Mouse (Mus musculus) neural tube, embryonic 14.5 days (tissue): ENCODE data around the gene Pilra. TPM values are rescaled to one million over a fixed set of nuclear protein-coding genes. Genes with fewer than 3 reads are reported as not detected.
"Not testable (repeated sequence)": the region's sequence is repeated elsewhere in the genome, so short reads cannot be mapped to it uniquely, and the experiment has no call there.

ENCODE experiments used
- ATAC-seq: fragments of 200-750 bp; cut with Nextera tagmentation; 2 replicates; pipeline ENCODE4 v1.8.0; 2017; ENCODE audit warnings: low read depth, mild to moderate bottlenecking, moderate TSS enrichment, moderate library complexity
- H3K27ac ChIP-seq: fragments of 300-500 bp; sonication (generic); 2 replicates; pipeline ENCODE4 v1.5.1; 2014; ENCODE audit warnings: low read depth, mild to moderate bottlenecking, control low read depth, low read length, moderate library complexity, mixed read lengths
- H3K27me3 ChIP-seq: fragments of 300-500 bp; sonication (generic); 2 replicates; pipeline ENCODE4 v1.6.1; 2014; ENCODE audit warnings: low read length; ENCODE audit not compliant: control insufficient read depth, insufficient read depth
- H3K36me3 ChIP-seq: fragments of 300-500 bp; sonication (generic); 2 replicates; pipeline ENCODE4 v1.6.1; 2014; ENCODE audit warnings: low read length, mixed read lengths; ENCODE audit not compliant: control insufficient read depth, insufficient read depth
- H3K4me1 ChIP-seq: fragments of 300-500 bp; sonication (generic); 2 replicates; pipeline ENCODE4 v1.6.1; 2014; ENCODE audit warnings: low read length; ENCODE audit not compliant: control insufficient read depth, insufficient read depth
- H3K4me2 ChIP-seq: fragments of 300-500 bp; sonication (generic); 2 replicates; pipeline ENCODE4 v1.6.1; 2014; ENCODE audit warnings: mild to moderate bottlenecking, low read depth, low read length, control low read depth
- H3K4me3 ChIP-seq: fragments of 300-500 bp; sonication (generic); 2 replicates; pipeline ENCODE4 v1.5.1; 2014; ENCODE audit warnings: low read depth, low read length, control low read depth, mixed read lengths
- H3K9ac ChIP-seq: fragments of 300-500 bp; sonication (generic); replicated peaks from 2 replicates; pipeline ENCODE4 v1.6.1; 2014; ENCODE audit warnings: low read depth, mild to moderate bottlenecking, control low read depth, low read length, mixed read lengths
- H3K9me3 ChIP-seq: fragments of 300-500 bp; sonication (generic); 2 replicates; pipeline ENCODE4 v1.6.1; 2016; ENCODE audit warnings: low read length; ENCODE audit not compliant: control insufficient read depth
- WGBS: fragments of 180-500 bp; shearing (Covaris S2); extraction: QIAGEN DNeasy Blood & Tissue Kit; methylation state at CpG from one replicate; pipeline ENCODE4 v1.1.7; 2014; 5-methylcytosine and 5-hydroxymethylcytosine counted together
- polyA plus RNA-seq: library from polyadenylated mRNA; unstranded; fragments of >200 nt; fragmentation: Nextera tagmentation; extraction: Ambion mirVana; gene quantifications from 2 replicates; pipeline ENCODE4 v1.2.1, GENCODE M21; 2014

Gene Pilra
- polyA plus RNA-seq, 1 experiment from 2014 or later: not detected

DNA sequence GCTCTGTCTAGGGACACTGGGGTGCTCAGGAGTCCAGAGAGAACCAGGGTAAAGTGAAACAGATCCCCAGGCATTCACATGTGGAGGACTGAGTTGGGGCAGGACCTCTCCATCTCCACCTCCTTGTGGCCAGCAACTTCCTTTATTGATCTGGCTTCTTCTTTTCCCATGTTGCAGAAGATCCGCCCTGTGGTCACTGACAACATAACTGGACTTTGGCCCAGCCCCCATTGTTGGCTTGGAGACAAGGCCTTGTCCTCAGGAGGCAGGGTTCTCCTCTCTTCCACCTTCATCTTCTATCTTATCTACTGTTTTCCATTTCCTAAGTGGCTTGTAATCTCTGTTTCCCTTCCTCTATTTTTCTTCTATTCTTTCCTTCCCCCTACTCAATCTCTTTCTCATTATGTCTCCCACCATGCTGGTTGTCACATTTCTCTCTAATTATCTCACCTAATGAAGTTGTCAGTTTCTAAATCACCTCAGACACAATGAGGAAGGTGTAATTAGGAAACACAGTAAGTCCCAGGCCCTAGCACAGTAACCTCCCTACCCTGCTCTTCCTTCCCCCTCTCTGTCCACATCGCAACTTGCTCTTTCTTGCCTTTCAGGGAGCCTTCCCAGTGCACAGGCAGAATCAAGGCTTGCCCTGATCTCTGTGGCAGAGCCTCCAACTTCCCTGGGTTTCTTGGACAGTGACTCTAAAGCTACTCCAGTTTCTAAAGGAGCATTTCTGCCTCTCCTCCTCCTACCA is 22.1 kb upstream of the Pilra start, which contains the start of gene Pilrb1:
Pilrb1 (minus strand) TSS at position 147 of the 751 bp plus-strand sequence.
- H3K27ac ChIP-seq, ATAC-seq, H3K36me3 ChIP-seq, H3K9me3 ChIP-seq, H3K4me2 ChIP-seq, H3K27me3 ChIP-seq, H3K9ac ChIP-seq, H3K4me1 ChIP-seq, H3K4me3 ChIP-seq: not testable (repeated sequence)
- WGBS: 84% methylated on average over 1 of the region's 2 CpGs

- not testable (repeated sequence) for H3K4me1 ChIP-seq, H3K27me3 ChIP-seq, H3K27ac ChIP-seq, H3K4me3 ChIP-seq, H3K9ac ChIP-seq, ATAC-seq, H3K36me3 ChIP-seq, H3K9me3 ChIP-seq, H3K4me2 ChIP-seq
- 71% methylated on average over 4 of the region's 5 CpGs for WGBS
These were observed 20.8 kb upstream of the Pilra start for GRCm38 (mm10) chr5:137856870-137857269.

GRCm38 (mm10) chr5:137854907-137855306 is 18.8 kb upstream of the Pilra start:
- not testable (repeated sequence) for H3K9ac ChIP-seq, H3K9me3 ChIP-seq, H3K27ac ChIP-seq, H3K4me1 ChIP-seq, H3K4me2 ChIP-seq, H3K4me3 ChIP-seq, ATAC-seq, H3K27me3 ChIP-seq, H3K36me3 ChIP-seq
- WGBS: 88% methylated on average over 3 of the region's 3 CpGs

GRCm38 (mm10) chr5:137850313-137850712 is 14.2 kb upstream of the Pilra start:
- H3K27ac ChIP-seq, H3K9ac ChIP-seq, ATAC-seq, H3K27me3 ChIP-seq, H3K4me1 ChIP-seq, H3K4me2 ChIP-seq, H3K9me3 ChIP-seq, H3K4me3 ChIP-seq, H3K36me3 ChIP-seq: not testable (repeated sequence)
- 79% methylated on average over 1 of the region's 1 CpGs for WGBS

DNA sequence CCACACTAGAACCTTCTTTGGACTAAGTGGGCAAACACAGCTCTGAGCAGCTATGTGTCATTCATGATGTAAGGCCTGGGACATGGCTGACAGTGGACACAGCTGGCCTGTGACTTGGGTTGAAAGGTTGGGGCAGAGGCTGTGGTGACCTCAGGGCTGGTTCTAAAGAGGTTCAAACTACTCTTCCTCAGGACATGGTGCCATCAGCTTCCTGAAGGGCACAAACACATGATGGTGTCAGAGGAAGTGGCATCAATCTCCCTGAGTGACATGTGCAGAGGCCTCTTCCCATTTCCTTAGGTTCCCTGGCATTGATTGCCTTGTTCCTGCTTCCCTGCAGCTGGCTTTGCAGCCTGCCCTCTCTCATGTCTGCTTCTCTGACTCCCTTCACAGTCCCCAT is 1.0 kb upstream of the Pilra start:
- ATAC-seq, H3K27ac ChIP-seq, H3K4me1 ChIP-seq, H3K27me3 ChIP-seq, H3K36me3 ChIP-seq, H3K9me3 ChIP-seq, H3K4me2 ChIP-seq, H3K4me3 ChIP-seq, H3K9ac ChIP-seq: not testable (repeated sequence)

DNA sequence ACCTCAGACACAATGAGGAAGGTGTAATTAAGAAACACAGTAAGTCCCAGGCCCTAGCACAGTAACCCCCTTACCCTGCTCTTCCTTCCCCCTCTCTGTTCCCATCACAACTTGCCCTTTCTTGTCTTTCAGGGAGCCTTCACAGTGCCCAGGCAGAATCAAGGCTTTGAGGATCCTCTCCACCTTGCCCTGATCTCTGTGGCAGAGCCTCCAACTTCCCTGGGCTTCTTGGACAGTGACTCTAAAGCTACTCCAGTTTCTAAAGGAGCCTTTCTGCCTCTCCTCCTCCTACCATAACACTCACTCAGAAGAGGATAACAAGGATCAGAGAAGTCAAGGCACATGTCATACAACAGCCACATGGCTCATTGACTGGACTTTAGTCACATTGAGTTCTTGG is 530 bp upstream of the Pilra start:
- Histone ChIP-seq H3K27me3 (no peaks in the 10 kb centered on the region), H3K36me3 (no peaks in the 10 kb centered on the region), H3K4me2 (no peak overlapping the region), H3K4me3 (no peak overlapping the region), H3K9ac (no peak overlapping the region), H3K27ac (no peak overlapping the region), H3K4me1 (no peaks in the 10 kb centered on the region), H3K9me3 (no peaks in the 10 kb centered on the region)
- no peak for ATAC-seq

GRCm38 (mm10) chr5:137833500-137833899 is 2.6 kb downstream of the Pilra start:
- Histone ChIP-seq H3K27ac (no peak overlapping the region), H3K4me3 (no peak overlapping the region)

GRCm38 (mm10) chr5:137831506-137831905 is 4.6 kb downstream of the Pilra start:
- WGBS: 74% methylated on average over 6 of the region's 6 CpGs
- H3K4me1 ChIP-seq: no peaks in the 10 kb centered on the region
- H3K36me3 ChIP-seq: no peaks in the 10 kb centered on the region
- no peak overlapping the region for H3K9ac ChIP-seq
- no peaks in the 10 kb centered on the region for H3K9me3 ChIP-seq
- H3K4me3 ChIP-seq: no peak overlapping the region
- ATAC-seq: no peak
- no peak overlapping the region for H3K27ac ChIP-seq
- H3K4me2 ChIP-seq: no peak overlapping the region
- no peaks in the 10 kb centered on the region for H3K27me3 ChIP-seq

More at GRCm38 (mm10) chr5:137833500-137833899, 2.6 kb downstream of the Pilra start:
- 67% methylated on average over 4 of the region's 4 CpGs for WGBS
- no peaks in the 10 kb centered on the region for H3K9me3 ChIP-seq
- ATAC-seq: no peak
- H3K4me1 ChIP-seq: no peaks in the 10 kb centered on the region
- no peak overlapping the region for H3K4me2 ChIP-seq
- no peaks in the 10 kb centered on the region for H3K36me3 ChIP-seq
- H3K9ac ChIP-seq: no peak overlapping the region
- no peaks in the 10 kb centered on the region for H3K27me3 ChIP-seq

DNA sequence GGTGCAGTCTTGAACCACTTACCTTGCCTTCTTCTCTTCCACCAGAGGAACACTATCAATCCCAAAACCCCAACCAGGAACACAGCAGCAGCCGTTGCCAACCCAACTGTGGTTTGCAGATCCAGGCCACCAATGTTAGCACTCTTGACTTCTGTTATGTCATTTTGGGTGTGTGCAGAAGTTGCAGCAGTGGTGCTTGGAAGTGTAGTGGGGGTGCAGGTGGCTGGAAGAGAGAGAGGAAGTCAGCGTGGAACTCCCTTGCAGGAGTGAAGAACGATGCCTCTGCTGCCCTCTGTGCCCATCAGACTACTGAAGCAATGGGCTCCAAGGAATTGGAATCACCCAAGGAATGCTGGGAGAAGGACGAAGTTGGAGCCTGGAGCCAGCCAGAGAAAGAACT is 5.0 kb downstream of the Pilra start:
- no peak overlapping the region for H3K4me2 ChIP-seq
- no peak overlapping the region for H3K9ac ChIP-seq
- no peaks in the 10 kb centered on the region for H3K36me3 ChIP-seq
- H3K4me3 ChIP-seq: no peak overlapping the region
- no peaks in the 10 kb centered on the region for H3K9me3 ChIP-seq
- H3K27me3 ChIP-seq: no peaks in the 10 kb centered on the region
- 88% methylated on average over 4 of the region's 4 CpGs for WGBS
- H3K4me1 ChIP-seq: no peaks in the 10 kb centered on the region
- no peak overlapping the region for H3K27ac ChIP-seq
- ATAC-seq: no peak
